Mouse (Mus musculus) lung, adult 2 months (tissue): ENCODE data around the gene Ngly1. TPM values are rescaled to one million over a fixed set of nuclear protein-coding genes. Genes with fewer than 3 reads are reported as not detected.
"Not testable (repeated sequence)": the region's sequence is repeated elsewhere in the genome, so short reads cannot be mapped to it uniquely, and the experiment has no call there.

Experiments
- DNase-seq: peaks from one replicate; pipeline ENCODE4 v3.0.0; 2022
- H3K4me1 ChIP-seq: fragments of 200-500 bp; 2 replicates; pipeline ENCODE4 v1.6.1; 2011; ENCODE audit warnings: low read length; ENCODE audit not compliant: control insufficient read depth, insufficient read depth
- H3K4me3 ChIP-seq: fragments of 200-500 bp; replicated peaks from 2 replicates; pipeline ENCODE3; 2011; ENCODE audit warnings: low read depth, mild to moderate bottlenecking, control low read depth, low read length; ENCODE audit errors: extremely low read depth
- CTCF ChIP-seq: fragments of 200-500 bp; IDR thresholded peaks from 2 replicates; pipeline ENCODE4 v1.5.1; 2011; ENCODE audit warnings: mild to moderate bottlenecking, low read length, control low read depth; ENCODE audit not compliant: insufficient read depth
- POLR2A ChIP-seq: fragments of 200-500 bp; IDR thresholded peaks from 2 replicates; pipeline ENCODE4 v1.6.1; 2011; ENCODE audit warnings: low read depth, mild to moderate bottlenecking, control low read depth, low read length, borderline replicate concordance; ENCODE audit errors: extremely low read depth
- WGBS: fragments of 180-500 bp; shearing (Covaris S2); methylation state at CpG from one replicate; pipeline ENCODE4 v1.1.7; 2018; 5-methylcytosine and 5-hydroxymethylcytosine counted together
- polyA plus RNA-seq: library from polyadenylated mRNA; depleted of rRNA; stranded (reverse); fragments of >200 nt; gene quantifications from 2 replicates; pipeline ENCODE4 v1.2.3, GENCODE M21; 2012

Ngly1 gene
- polyA plus RNA-seq, 1 experiment = 23.1 TPM

GRCm38 (mm10) chr14:16293015-16293414, 43.9 kb downstream of the Ngly1 start:
- no peak for DNase-seq
- H3K4me1 ChIP-seq = no peaks in the 10 kb centered on the region
- no peak overlapping the region for H3K4me3 ChIP-seq
- TF ChIP-seq CTCF (no peak), POLR2A (no peak)

GRCm38 (mm10) chr14:16293921-16294320, 44.8 kb downstream of the Ngly1 start:
- no peak for DNase-seq
- Histone ChIP-seq H3K4me3 (no peak overlapping the region), H3K4me1 (no peaks in the 10 kb centered on the region)
- WGBS = 68% methylated on average over 1 of the region's 1 CpGs
- no peak for TF ChIP-seq POLR2A
- no peak for TF ChIP-seq CTCF

GRCm38 (mm10) chr14:16296816-16297468, 47.9 kb downstream of the Ngly1 start:
- WGBS = 86% methylated on average over 2 of the region's 2 CpGs
- TF ChIP-seq POLR2A = no peak
- no peak for TF ChIP-seq CTCF
- Histone ChIP-seq H3K4me1 (no peaks in the 10 kb centered on the region), H3K4me3 (no peak overlapping the region)
- DNase-seq = no peak

GRCm38 (mm10) chr14:16301735-16302134, 52.7 kb downstream of the Ngly1 start:
- Histone ChIP-seq H3K4me1 (no peaks in the 10 kb centered on the region), H3K4me3 (no peak overlapping the region)
- no peak for DNase-seq
- TF ChIP-seq POLR2A = no peak
- TF ChIP-seq CTCF = no peak
- WGBS = 80% methylated on average over 5 of the region's 5 CpGs

GRCm38 (mm10) chr14:16302688-16303087, 53.6 kb downstream of the Ngly1 start:
- TF ChIP-seq POLR2A (no peak), CTCF (no peak)
- DNase-seq = no peak
- no peak overlapping the region for H3K4me3 ChIP-seq
- H3K4me1 ChIP-seq = no peaks in the 10 kb centered on the region
- WGBS = 53% methylated on average over 1 of the region's 1 CpGs

GRCm38 (mm10) chr14:16310791-16311190, 61.7 kb downstream of the Ngly1 start:
- TF ChIP-seq POLR2A (no peak), CTCF (no peak)
- Histone ChIP-seq H3K4me3 (no peak overlapping the region), H3K4me1 (peaks cover 6% of the 10 kb centered on the region)
- 56% methylated on average over 6 of the region's 6 CpGs for WGBS
- DNase-seq = no peak

- TF ChIP-seq POLR2A (no peak), CTCF (no peak)
- 97% methylated on average over 1 of the region's 1 CpGs for WGBS
- Histone ChIP-seq H3K4me1 (peaks cover 9% of the 10 kb centered on the region), H3K4me3 (no peak overlapping the region)
- DNase-seq = no peak
These were observed 63.5 kb downstream of the Ngly1 start for GRCm38 (mm10) chr14:16312599-16312998.

- H3K4me3 ChIP-seq, DNase-seq, H3K4me1 ChIP-seq: not testable (repeated sequence)
- WGBS = 62% methylated on average over 2 of the region's 2 CpGs
These were observed 64.0 kb downstream of the Ngly1 start for GRCm38 (mm10) chr14:16313073-16313472.

GRCm38 (mm10) chr14:16313936-16314521, 64.9 kb downstream of the Ngly1 start:
- 31% methylated on average over 7 of the region's 7 CpGs for WGBS
- no peak for DNase-seq
- peaks cover 9% of the 10 kb centered on the region for H3K4me1 ChIP-seq
- no peak overlapping the region for H3K4me3 ChIP-seq
- no peak for TF ChIP-seq CTCF
- no peak for TF ChIP-seq POLR2A

- 55% methylated on average over 2 of the region's 2 CpGs for whole genome bisulfite sequencing
These were observed 65.8 kb downstream of the Ngly1 start for GRCm38 (mm10) chr14:16314842-16315241.

GRCm38 (mm10) chr14:16316715-16317114, 67.6 kb downstream of the Ngly1 start:
- Histone ChIP-seq H3K4me1 (peaks cover 9% of the 10 kb centered on the region), H3K4me3 (no peak overlapping the region)
- TF ChIP-seq CTCF (no peak), POLR2A (no peak)
- WGBS = 33% methylated on average over 1 of the region's 1 CpGs
- DNase-seq = no peak

More at GRCm38 (mm10) chr14:16314842-16315241, 65.8 kb downstream of the Ngly1 start:
- Histone ChIP-seq H3K4me3 (no peak overlapping the region), H3K4me1 (peaks cover 9% of the 10 kb centered on the region)
- no peak for DNase-seq
- TF ChIP-seq CTCF (no peak), POLR2A (no peak)
